Mouse (Mus musculus) erythroblast, embryonic 14.5 days (primary cell): Measurements from ENCODE around the gene 9430015G10Rik. TPM values are rescaled to one million over a fixed set of nuclear protein-coding genes. Genes with fewer than 3 reads are reported as not detected.
"Not testable (repeated sequence)": the region's sequence is repeated elsewhere in the genome, so short reads cannot be mapped to it uniquely, and the experiment has no call there.

ENCODE experiments used
- H3K27me3 ChIP-seq: 2 replicates; pipeline ENCODE4 v1.6.1; 2012; ENCODE audit warnings: inconsistent platforms; ENCODE audit not compliant: control insufficient read depth
- H3K36me3 ChIP-seq: 2 replicates; pipeline ENCODE4 v1.6.1; 2012; ENCODE audit warnings: mild to moderate bottlenecking, inconsistent platforms; ENCODE audit not compliant: control insufficient read depth
- H3K4me1 ChIP-seq: 2 replicates; pipeline ENCODE4 v1.6.1; 2012; ENCODE audit warnings: inconsistent platforms; ENCODE audit not compliant: control insufficient read depth
- H3K4me3 ChIP-seq: replicated peaks from 2 replicates; pipeline ENCODE3; 2012; ENCODE audit warnings: moderate library complexity, mild to moderate bottlenecking, inconsistent platforms
- H3K9me3 ChIP-seq: 2 replicates; pipeline ENCODE4 v1.6.1; 2012; ENCODE audit warnings: low read length, inconsistent platforms, mixed read lengths; ENCODE audit not compliant: control insufficient read depth
- GATA1 ChIP-seq: IDR thresholded peaks from 2 replicates; pipeline ENCODE4 v1.6.1; 2012; ENCODE audit warnings: low read length, inconsistent platforms, mixed read lengths
- TAL1 ChIP-seq: IDR thresholded peaks from 3 replicates; pipeline ENCODE4 v1.6.1; 2012; ENCODE audit warnings: low read length, inconsistent platforms, mixed read lengths
- polyA plus RNA-seq: library from polyadenylated mRNA; stranded (reverse); fragments of >175 nt; gene quantifications from 2 replicates; pipeline ENCODE4 v1.2.3, GENCODE M21; 2012

The 9430015G10Rik gene
- polyA plus RNA-seq, 1 experiment = 0.90 TPM

GRCm38 (mm10) chr4:156135801-156136200, 26.0 kb downstream of the 9430015G10Rik start:
- peaks cover 10% of the 10 kb centered on the region for H3K4me1 ChIP-seq
- TF ChIP-seq GATA1 (no peak), TAL1 (no peak)
- no peaks in the 10 kb centered on the region for H3K27me3 ChIP-seq

GRCm38 (mm10) chr4:156136285-156137100, 26.7 kb downstream of the 9430015G10Rik start:
- TF ChIP-seq GATA1 (no peak), TAL1 (no peak)
- no peak overlapping the region for H3K4me3 ChIP-seq
- H3K27me3 ChIP-seq = no peaks in the 10 kb centered on the region
- H3K4me1 ChIP-seq = peaks cover 10% of the 10 kb centered on the region
- H3K9me3 ChIP-seq = peaks cover 3% of the 10 kb centered on the region; the same call in 1 of the 2 replicates
- H3K36me3 ChIP-seq = no peaks in the 10 kb centered on the region

More at GRCm38 (mm10) chr4:156135801-156136200, 26.0 kb downstream of the 9430015G10Rik start:
- no peaks in the 10 kb centered on the region for H3K36me3 ChIP-seq
- H3K9me3 ChIP-seq = peaks cover 3% of the 10 kb centered on the region; the same call in 1 of the 2 replicates
- H3K4me3 ChIP-seq = no peak overlapping the region

GRCm38 (mm10) chr4:156150887-156151286, 41.1 kb downstream of the 9430015G10Rik start:
- not testable (repeated sequence) for H3K9me3 ChIP-seq, H3K36me3 ChIP-seq, H3K4me3 ChIP-seq, H3K27me3 ChIP-seq, H3K4me1 ChIP-seq

- Histone ChIP-seq H3K4me3 (no peak overlapping the region), H3K36me3 (no peaks in the 10 kb centered on the region), H3K9me3 (peaks cover 13% of the 10 kb centered on the region), H3K4me1 (no peaks in the 10 kb centered on the region), H3K27me3 (no peaks in the 10 kb centered on the region)
- TF ChIP-seq TAL1 = no peak
- TF ChIP-seq GATA1 = no peak
Measured at GRCm38 (mm10) chr4:156154771-156155170, 45.0 kb downstream of the 9430015G10Rik start.

- H3K27me3 ChIP-seq = no peaks in the 10 kb centered on the region
- peaks cover 15% of the 10 kb centered on the region for H3K9me3 ChIP-seq
- no peaks in the 10 kb centered on the region for H3K4me1 ChIP-seq
- peaks cover 40% of the 10 kb centered on the region for H3K36me3 ChIP-seq
- H3K4me3 ChIP-seq = no peak overlapping the region
- no peak for TF ChIP-seq GATA1
- no peak for TF ChIP-seq TAL1
Measured at GRCm38 (mm10) chr4:156166477-156166876, 56.7 kb downstream of the 9430015G10Rik start.

GRCm38 (mm10) chr4:156168611-156169010, 58.8 kb downstream of the 9430015G10Rik start:
- TF ChIP-seq GATA1 = no peak
- TF ChIP-seq TAL1 = no peak
- H3K9me3 ChIP-seq = no peaks in the 10 kb centered on the region
- peaks cover 61% of the 10 kb centered on the region for H3K36me3 ChIP-seq
- no peaks in the 10 kb centered on the region for H3K4me1 ChIP-seq
- H3K27me3 ChIP-seq = no peaks in the 10 kb centered on the region
- H3K4me3 ChIP-seq = no peak overlapping the region

GRCm38 (mm10) chr4:156169129-156169528, 59.3 kb downstream of the 9430015G10Rik start:
- Histone ChIP-seq H3K9me3 (no peaks in the 10 kb centered on the region), H3K27me3 (no peaks in the 10 kb centered on the region), H3K36me3 (peaks cover 66% of the 10 kb centered on the region)

GRCm38 (mm10) chr4:156171828-156172227, 62.0 kb downstream of the 9430015G10Rik start:
- Histone ChIP-seq H3K36me3 (peaks cover 83% of the 10 kb centered on the region), H3K4me3 (no peak overlapping the region), H3K27me3 (no peaks in the 10 kb centered on the region), H3K4me1 (no peaks in the 10 kb centered on the region), H3K9me3 (no peaks in the 10 kb centered on the region)
- TF ChIP-seq GATA1 = no peak
- TF ChIP-seq TAL1 = no peak

More at GRCm38 (mm10) chr4:156169129-156169528, 59.3 kb downstream of the 9430015G10Rik start:
- Histone ChIP-seq H3K4me3 (no peak overlapping the region), H3K4me1 (no peaks in the 10 kb centered on the region)
- TF ChIP-seq TAL1 (no peak), GATA1 (no peak)

Other genes starting within 250 kb of the 9430015G10Rik start
- gene Tas1r3, start 246.6 kb upstream of the 9430015G10Rik start, polyA plus RNA-seq = not detected in 2 replicates
- 0.17 and 0.55 TPM in 2 replicates for gene Cptp, start 240.5 kb upstream of the 9430015G10Rik start, polyA plus RNA-seq
- 0.94 and 1.8 TPM in 2 replicates for gene Ints11, start 240.4 kb upstream of the 9430015G10Rik start, polyA plus RNA-seq
- gene Pusl1, start 218.2 kb upstream of the 9430015G10Rik start, polyA plus RNA-seq = 2.1 and 3.5 TPM in 2 replicates
- gene Acap3, start 218.2 kb upstream of the 9430015G10Rik start, polyA plus RNA-seq = 3.8 and 4.1 TPM in 2 replicates
- 12.5 and 13.5 TPM in 2 replicates for gene Ube2j2, start 166.2 kb upstream of the 9430015G10Rik start, polyA plus RNA-seq
- 7.7 and 11.5 TPM in 2 replicates for gene C1qtnf12, start 147.7 kb upstream of the 9430015G10Rik start, polyA plus RNA-seq
- 0.11 and 0.22 TPM in 2 replicates for gene B3galt6, start 117.3 kb upstream of the 9430015G10Rik start, polyA plus RNA-seq
- 3.2 and 4.3 TPM in 2 replicates for gene Sdf4, start 117.1 kb upstream of the 9430015G10Rik start, polyA plus RNA-seq
- 0.11 and 0.24 TPM in 2 replicates for gene Tnfrsf4, start 96.1 kb upstream of the 9430015G10Rik start, polyA plus RNA-seq
- not detected in 2 replicates for gene Tnfrsf18, start 83.8 kb upstream of the 9430015G10Rik start, polyA plus RNA-seq
- gene Ttll10, start 50.6 kb upstream of the 9430015G10Rik start, polyA plus RNA-seq = not detected in 2 replicates
- 0.10 TPM in 2 replicates for gene Rnf223, start 20.5 kb downstream of the 9430015G10Rik start, polyA plus RNA-seq
- 0.45 and 0.51 TPM in 2 replicates for gene Agrn, start 87.5 kb downstream of the 9430015G10Rik start, polyA plus RNA-seq
- 0.75 and 0.80 TPM in 2 replicates for gene Isg15, start 90.8 kb downstream of the 9430015G10Rik start, polyA plus RNA-seq
- 0.13 and 0.15 TPM in 2 replicates for gene AW011738, start 93.3 kb downstream of the 9430015G10Rik start, polyA plus RNA-seq
- gene Perm1, start 105.9 kb downstream of the 9430015G10Rik start, polyA plus RNA-seq = not detected in 2 replicates
- 1.5 and 2.4 TPM in 2 replicates for gene Plekhn1, start 124.9 kb downstream of the 9430015G10Rik start, polyA plus RNA-seq
- 2.9 and 3.0 TPM in 2 replicates for gene Noc2l, start 126.0 kb downstream of the 9430015G10Rik start, polyA plus RNA-seq
- 72.2 and 81.7 TPM in 2 replicates for gene Samd11, start 145.7 kb downstream of the 9430015G10Rik start, polyA plus RNA-seq
- not detected in 2 replicates for gene Vmn2r-ps159, start 221.1 kb downstream of the 9430015G10Rik start, polyA plus RNA-seq